Mouse (Mus musculus): ENCODE results near the gene Atp11b. TPM values are rescaled to one million over a fixed set of nuclear protein-coding genes. Genes with fewer than 3 reads are reported as not detected.

Atp11b gene
- polyA plus RNA-seq, 1 experiment from 2014 or later = 26.3 TPM

DNA sequence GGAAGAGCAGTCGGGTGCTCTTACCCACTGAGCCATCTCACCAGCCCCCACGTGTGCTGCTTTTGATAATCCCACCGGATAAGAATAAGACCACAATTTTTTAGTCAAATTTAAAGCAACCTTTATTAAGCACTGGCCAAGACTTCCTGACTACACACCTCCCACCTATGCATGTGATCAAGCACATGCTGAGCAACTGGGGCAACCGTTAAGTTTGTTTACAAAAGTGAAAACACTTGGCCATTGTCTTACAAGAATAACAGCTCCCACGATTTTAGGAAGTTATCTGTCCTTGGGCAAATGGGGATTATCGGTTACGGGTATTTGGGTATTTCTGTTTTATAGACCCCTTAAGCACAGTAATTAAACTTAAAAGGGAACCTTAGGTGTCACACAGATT, 28.8 kb upstream of the Atp11b start:
- H3K4me1 ChIP-seq (ENCODE audit: control insufficient read depth in 2 of 2, insufficient read depth in 2 of 2, low read length in 2 of 2) = no peaks in the 10 kb centered on the region
- H3K4me2 ChIP-seq (ENCODE audit: low read length) = no peak overlapping the region
- H3K9ac ChIP-seq (ENCODE audit: low read length) = no peak overlapping the region
- 0 out of 2 replicates have a peak, but pooled peaks cover under 1% of the 10 kb centered on the region for H3K9me3 ChIP-seq (ENCODE audit: control insufficient read depth, low read length)
- H3K36me3 ChIP-seq (ENCODE audit: control insufficient read depth, insufficient read depth, low read length) = no peaks in the 10 kb centered on the region
- ATAC-seq (ENCODE audit: insufficient number of reproducible peaks, insufficient read depth, low FRiP score, low read depth) = no peak
- no peaks in the 10 kb centered on the region for H3K27me3 ChIP-seq (ENCODE audit: control insufficient read depth, insufficient read depth, low read length)
- WGBS = 53% methylated on average over 7 of the region's 7 CpGs
- H3K4me3 ChIP-seq (ENCODE audit: control insufficient read depth in 1 of 2, insufficient read depth in 1 of 2, low read depth in 1 of 2, low read length in 2 of 2) = no peak overlapping the region
- H3K27ac ChIP-seq (replicated peaks in 1 of 2; ENCODE audit: control insufficient read depth in 1 of 2, insufficient read depth in 1 of 2, low read depth in 2 of 2, low read length in 2 of 2) = no peak overlapping the region

GRCm38 (mm10) chr3:35726936-35727335, 27.0 kb upstream of the Atp11b start:
- Histone ChIP-seq H3K36me3 (ENCODE audit: control insufficient read depth, insufficient read depth, low read length) (no peaks in the 10 kb centered on the region), H3K4me2 (ENCODE audit: low read length) (no peak overlapping the region), H3K4me3 (ENCODE audit: control insufficient read depth in 1 of 2, insufficient read depth in 1 of 2, low read depth in 1 of 2, low read length in 2 of 2) (no peak overlapping the region), H3K4me1 (ENCODE audit: control insufficient read depth in 2 of 2, insufficient read depth in 2 of 2, low read length in 2 of 2) (no peaks in the 10 kb centered on the region), H3K9ac (ENCODE audit: low read length) (no peak overlapping the region), H3K27ac (replicated peaks in 1 of 2; ENCODE audit: control insufficient read depth in 1 of 2, insufficient read depth in 1 of 2, low read depth in 2 of 2, low read length in 2 of 2) (no peak overlapping the region), H3K27me3 (ENCODE audit: control insufficient read depth, insufficient read depth, low read length) (no peaks in the 10 kb centered on the region), H3K9me3 (ENCODE audit: control insufficient read depth, low read length) (peaks cover 5% of the 10 kb centered on the region; the same call in 1 of the 2 replicates)
- 75% methylated on average over 1 of the region's 1 CpGs for WGBS
- no peak for ATAC-seq (ENCODE audit: insufficient number of reproducible peaks, insufficient read depth, low FRiP score, low read depth)

DNA sequence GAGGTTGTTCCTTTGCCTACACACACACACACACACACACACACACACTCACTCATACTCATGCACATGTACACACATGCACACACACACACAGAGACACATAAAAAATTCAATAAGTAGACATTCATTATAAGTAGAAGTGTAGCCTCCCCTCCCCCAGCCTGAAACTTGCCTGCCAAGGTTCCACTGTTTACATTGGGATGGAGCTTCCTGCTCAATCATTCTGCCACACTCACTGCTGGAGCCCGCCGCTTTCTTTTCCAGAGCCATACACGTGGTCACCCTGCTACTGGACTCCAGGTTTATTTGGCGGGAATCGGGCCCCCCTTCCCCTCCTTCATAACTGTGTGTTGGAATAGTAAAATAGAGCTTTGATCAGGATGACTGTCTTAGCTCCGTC, 24.4 kb upstream of the Atp11b start:
- Histone ChIP-seq H3K27me3 (ENCODE audit: control insufficient read depth, insufficient read depth, low read length) (no peaks in the 10 kb centered on the region), H3K4me2 (ENCODE audit: low read length) (no peak overlapping the region), H3K4me1 (ENCODE audit: control insufficient read depth in 2 of 2, insufficient read depth in 2 of 2, low read length in 2 of 2) (no peaks in the 10 kb centered on the region), H3K4me3 (ENCODE audit: control insufficient read depth in 1 of 2, insufficient read depth in 1 of 2, low read depth in 1 of 2, low read length in 2 of 2) (no peak overlapping the region), H3K27ac (replicated peaks in 1 of 2; ENCODE audit: control insufficient read depth in 1 of 2, insufficient read depth in 1 of 2, low read depth in 2 of 2, low read length in 2 of 2) (no peak overlapping the region), H3K36me3 (ENCODE audit: control insufficient read depth, insufficient read depth, low read length) (no peaks in the 10 kb centered on the region), H3K9ac (ENCODE audit: low read length) (no peak overlapping the region), H3K9me3 (ENCODE audit: control insufficient read depth, low read length) (peaks cover 8% of the 10 kb centered on the region)
- WGBS = 66% methylated on average over 6 of the region's 6 CpGs
- ATAC-seq (ENCODE audit: insufficient number of reproducible peaks, insufficient read depth, low FRiP score, low read depth) = no peak

- Histone ChIP-seq H3K4me3 (ENCODE audit: control insufficient read depth in 1 of 2, insufficient read depth in 1 of 2, low read depth in 1 of 2, low read length in 2 of 2) (no peak overlapping the region), H3K4me2 (ENCODE audit: low read length) (no peak overlapping the region), H3K4me1 (ENCODE audit: control insufficient read depth in 2 of 2, insufficient read depth in 2 of 2, low read length in 2 of 2) (no peaks in the 10 kb centered on the region), H3K9me3 (ENCODE audit: control insufficient read depth, low read length) (peaks cover 8% of the 10 kb centered on the region), H3K27ac (replicated peaks in 1 of 2; ENCODE audit: control insufficient read depth in 1 of 2, insufficient read depth in 1 of 2, low read depth in 2 of 2, low read length in 2 of 2) (no peak overlapping the region), H3K9ac (ENCODE audit: low read length) (no peak overlapping the region), H3K27me3 (ENCODE audit: control insufficient read depth, insufficient read depth, low read length) (no peaks in the 10 kb centered on the region), H3K36me3 (ENCODE audit: control insufficient read depth, insufficient read depth, low read length) (no peaks in the 10 kb centered on the region)
- no peak for ATAC-seq (ENCODE audit: insufficient number of reproducible peaks, insufficient read depth, low FRiP score, low read depth)
- 81% methylated on average over 10 of the region's 10 CpGs for whole genome bisulfite sequencing
These were observed 21.7 kb upstream of the Atp11b start for GRCm38 (mm10) chr3:35731981-35732777.

DNA sequence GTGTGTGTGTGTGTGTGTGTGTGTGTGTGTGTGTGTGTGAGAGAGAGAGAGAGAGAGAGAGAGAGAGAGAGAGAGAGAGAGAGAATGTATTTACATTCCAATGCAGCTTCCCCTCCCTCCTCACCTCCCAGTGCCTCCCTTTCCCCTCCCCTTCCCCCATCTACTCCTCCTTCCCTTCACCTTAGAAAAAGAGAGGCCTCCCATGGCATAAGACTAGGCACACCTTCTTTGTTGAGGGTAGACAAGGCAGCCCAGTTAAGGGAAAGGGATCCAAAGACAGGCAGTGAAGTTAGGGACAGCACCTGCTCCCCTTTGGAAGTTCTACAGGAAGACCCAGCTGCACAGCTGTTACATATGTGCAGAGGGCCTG, 21.1 kb upstream of the Atp11b start:
- ATAC-seq (ENCODE audit: insufficient number of reproducible peaks, insufficient read depth, low FRiP score, low read depth) = no peak
- Histone ChIP-seq H3K9ac (ENCODE audit: low read length) (no peak overlapping the region), H3K4me3 (ENCODE audit: control insufficient read depth in 1 of 2, insufficient read depth in 1 of 2, low read depth in 1 of 2, low read length in 2 of 2) (no peak overlapping the region), H3K27me3 (ENCODE audit: control insufficient read depth, insufficient read depth, low read length) (no peaks in the 10 kb centered on the region), H3K9me3 (ENCODE audit: control insufficient read depth, low read length) (peaks cover 8% of the 10 kb centered on the region), H3K4me1 (ENCODE audit: control insufficient read depth in 2 of 2, insufficient read depth in 2 of 2, low read length in 2 of 2) (no peaks in the 10 kb centered on the region), H3K27ac (replicated peaks in 1 of 2; ENCODE audit: control insufficient read depth in 1 of 2, insufficient read depth in 1 of 2, low read depth in 2 of 2, low read length in 2 of 2) (no peak overlapping the region), H3K36me3 (ENCODE audit: control insufficient read depth, insufficient read depth, low read length) (no peaks in the 10 kb centered on the region), H3K4me2 (ENCODE audit: low read length) (no peak overlapping the region)

DNA sequence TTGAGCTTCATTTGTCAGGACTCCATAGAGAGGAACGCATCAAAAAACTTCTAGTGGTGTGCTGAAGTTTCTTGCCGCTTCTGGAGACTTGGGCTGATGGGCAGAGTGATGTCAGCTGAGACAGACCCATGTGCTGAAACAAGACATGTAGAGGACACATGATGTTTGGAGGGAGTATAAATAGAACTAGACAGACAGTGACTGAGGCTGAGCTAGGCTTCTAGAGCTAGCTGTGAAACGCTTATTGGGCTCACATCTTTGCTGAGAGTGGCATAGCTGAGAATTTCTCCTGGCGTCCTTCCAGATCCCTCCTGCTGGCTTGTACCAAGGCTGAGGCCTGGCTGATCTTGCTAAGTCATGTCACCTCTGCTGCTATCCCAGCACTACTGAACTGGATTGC, 19.4 kb upstream of the Atp11b start:
- H3K9me3 ChIP-seq (ENCODE audit: control insufficient read depth, low read length) = peaks cover 8% of the 10 kb centered on the region
- no peak overlapping the region for H3K9ac ChIP-seq (ENCODE audit: low read length)
- no peak overlapping the region for H3K4me3 ChIP-seq (ENCODE audit: control insufficient read depth in 1 of 2, insufficient read depth in 1 of 2, low read depth in 1 of 2, low read length in 2 of 2)
- no peaks in the 10 kb centered on the region for H3K27me3 ChIP-seq (ENCODE audit: control insufficient read depth, insufficient read depth, low read length)
- H3K4me2 ChIP-seq (ENCODE audit: low read length) = no peak overlapping the region
- no peaks in the 10 kb centered on the region for H3K4me1 ChIP-seq (ENCODE audit: control insufficient read depth in 2 of 2, insufficient read depth in 2 of 2, low read length in 2 of 2)
- no peak overlapping the region for H3K27ac ChIP-seq (replicated peaks in 1 of 2; ENCODE audit: control insufficient read depth in 1 of 2, insufficient read depth in 1 of 2, low read depth in 2 of 2, low read length in 2 of 2)
- H3K36me3 ChIP-seq (ENCODE audit: control insufficient read depth, insufficient read depth, low read length) = no peaks in the 10 kb centered on the region
- 67% methylated on average over 4 of the region's 4 CpGs for WGBS
- ATAC-seq (ENCODE audit: insufficient number of reproducible peaks, insufficient read depth, low FRiP score, low read depth) = no peak

DNA sequence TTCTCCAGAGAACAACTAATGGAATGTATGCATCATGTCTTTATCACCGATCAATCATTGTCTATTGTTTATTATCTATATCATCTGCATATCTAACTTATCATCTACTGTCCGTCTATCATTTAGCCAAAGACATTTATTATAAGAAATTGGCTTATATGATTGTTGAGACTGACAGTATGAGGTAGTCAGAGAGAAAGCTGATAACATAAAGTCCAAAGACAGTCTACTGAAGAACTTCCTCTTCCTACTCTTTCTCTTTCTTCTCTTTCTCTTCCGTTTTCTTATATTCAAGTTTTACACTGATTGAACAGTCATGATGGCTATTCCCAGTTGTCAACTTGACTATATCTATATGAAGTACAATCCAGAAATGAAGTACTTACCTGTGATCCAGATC, 15.8 kb upstream of the Atp11b start:
- Histone ChIP-seq H3K4me2 (ENCODE audit: low read length) (no peak overlapping the region), H3K9me3 (ENCODE audit: control insufficient read depth, low read length) (peaks cover 3% of the 10 kb centered on the region; the same call in 1 of the 2 replicates), H3K4me1 (ENCODE audit: control insufficient read depth in 2 of 2, insufficient read depth in 2 of 2, low read length in 2 of 2) (no peaks in the 10 kb centered on the region), H3K27me3 (ENCODE audit: control insufficient read depth, insufficient read depth, low read length) (no peaks in the 10 kb centered on the region), H3K4me3 (ENCODE audit: control insufficient read depth in 1 of 2, insufficient read depth in 1 of 2, low read depth in 1 of 2, low read length in 2 of 2) (no peak overlapping the region), H3K27ac (replicated peaks in 1 of 2; ENCODE audit: control insufficient read depth in 1 of 2, insufficient read depth in 1 of 2, low read depth in 2 of 2, low read length in 2 of 2) (no peak overlapping the region), H3K36me3 (ENCODE audit: control insufficient read depth, insufficient read depth, low read length) (no peaks in the 10 kb centered on the region), H3K9ac (ENCODE audit: low read length) (no peak overlapping the region)
- ATAC-seq (ENCODE audit: insufficient number of reproducible peaks, insufficient read depth, low FRiP score, low read depth) = no peak
- 85% methylated on average over 3 of the region's 3 CpGs for WGBS

GRCm38 (mm10) chr3:35745010-35745409, 8.9 kb upstream of the Atp11b start:
- Histone ChIP-seq H3K9ac (ENCODE audit: low read length) (no peak overlapping the region), H3K4me3 (ENCODE audit: control insufficient read depth in 1 of 2, insufficient read depth in 1 of 2, low read depth in 1 of 2, low read length in 2 of 2) (no peak overlapping the region), H3K36me3 (ENCODE audit: control insufficient read depth, insufficient read depth, low read length) (no peaks in the 10 kb centered on the region), H3K27ac (replicated peaks in 1 of 2; ENCODE audit: control insufficient read depth in 1 of 2, insufficient read depth in 1 of 2, low read depth in 2 of 2, low read length in 2 of 2) (no peak overlapping the region), H3K4me2 (ENCODE audit: low read length) (no peak overlapping the region), H3K4me1 (ENCODE audit: control insufficient read depth in 2 of 2, insufficient read depth in 2 of 2, low read length in 2 of 2) (no peaks in the 10 kb centered on the region), H3K9me3 (ENCODE audit: control insufficient read depth, low read length) (no peaks in the 10 kb centered on the region), H3K27me3 (ENCODE audit: control insufficient read depth, insufficient read depth, low read length) (no peaks in the 10 kb centered on the region)
- WGBS = 51% methylated on average over 4 of the region's 4 CpGs
- no peak for ATAC-seq (ENCODE audit: insufficient number of reproducible peaks, insufficient read depth, low FRiP score, low read depth)
